Mouse (Mus musculus) left cerebral cortex, postnatal 25 days (tissue): ENCODE measurements at regions not wholly inside any gene's neighbourhood (a gene's known extent, or its start where the extent isn't known, plus 50 kb on each side); places are given as distances from the start of the nearest gene placed in this dataset.

Experiments used
- DNase-seq, 2 experiments: peaks; one replicate each; pipeline ENCODE4 v3.0.0; 2022; ENCODE audit warnings: low spot score in 2 of 2, mixed read lengths in 1 of 2
- intact Hi-C: fragments of 180-260 bp; cut with DNase I; formaldehyde crosslinking; loops from one replicate; pipeline ENCODE4 v1.15.1; 2025

DNA sequence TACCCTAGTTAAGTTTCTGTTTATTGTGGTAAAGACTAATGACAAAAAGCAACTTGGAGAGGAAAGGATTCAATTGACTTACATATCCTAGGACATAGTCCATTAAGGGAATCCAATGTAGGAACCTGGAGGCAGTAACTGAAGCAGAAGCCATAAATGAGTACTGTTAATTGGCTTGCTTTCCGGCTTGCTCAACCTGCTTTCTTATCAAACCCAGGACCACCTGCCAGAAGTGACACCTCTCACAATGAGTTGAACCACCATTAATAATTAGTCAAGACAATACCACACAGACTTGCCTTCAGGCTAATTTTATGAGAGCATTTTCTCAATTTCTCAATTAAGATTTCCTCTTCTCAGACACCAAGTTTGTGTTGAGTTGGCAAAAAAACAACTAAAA lies 148.8 kb downstream of the Ccser2 start:
- intact Hi-C loops, result no loop called here
- DNase-seq, result no peak

DNA sequence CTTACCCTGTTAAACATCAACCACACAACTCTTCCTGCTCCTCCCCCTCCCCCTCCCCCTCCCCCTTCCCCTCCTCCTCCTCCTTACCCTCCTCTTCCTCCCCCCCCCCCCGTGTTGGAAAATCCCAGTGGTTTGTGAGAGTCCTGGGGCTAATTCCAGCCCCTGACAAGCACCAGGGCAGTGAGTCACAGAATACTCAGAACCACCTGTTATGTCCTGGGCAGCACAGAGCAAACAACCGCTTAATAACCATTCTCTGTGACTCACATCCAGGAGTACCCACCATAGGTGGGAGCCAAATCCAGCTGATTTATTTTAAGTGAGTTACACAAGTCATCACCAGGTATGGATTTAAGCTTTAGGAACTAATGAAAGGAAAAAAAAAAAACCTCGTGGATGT lies 166.2 kb downstream of the Ccser2 start:
- intact Hi-C loops, result no loop called here
- no peak for DNase-seq

DNA sequence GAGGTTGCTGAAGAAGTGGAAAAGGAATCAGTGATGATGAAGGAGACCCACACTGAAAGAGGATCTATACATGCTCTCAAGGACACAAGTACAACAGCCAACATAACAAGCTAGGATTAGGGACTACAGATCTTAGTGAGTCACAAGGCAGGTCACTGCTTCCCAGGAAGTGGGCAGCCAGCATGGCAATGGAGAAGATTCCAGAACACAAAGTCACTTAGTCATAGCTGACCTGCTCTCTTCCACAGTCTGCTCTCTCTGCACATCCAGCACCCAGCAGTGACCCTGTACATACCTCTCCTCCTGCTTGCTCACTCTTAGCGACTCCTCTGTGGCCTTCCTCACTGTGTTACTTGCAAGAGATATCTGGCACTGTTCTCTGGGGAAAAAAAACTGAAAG lies 168.8 kb downstream of the Ccser2 start:
- intact Hi-C loops, result no loop called here
- DNase-seq, result no peak

DNA sequence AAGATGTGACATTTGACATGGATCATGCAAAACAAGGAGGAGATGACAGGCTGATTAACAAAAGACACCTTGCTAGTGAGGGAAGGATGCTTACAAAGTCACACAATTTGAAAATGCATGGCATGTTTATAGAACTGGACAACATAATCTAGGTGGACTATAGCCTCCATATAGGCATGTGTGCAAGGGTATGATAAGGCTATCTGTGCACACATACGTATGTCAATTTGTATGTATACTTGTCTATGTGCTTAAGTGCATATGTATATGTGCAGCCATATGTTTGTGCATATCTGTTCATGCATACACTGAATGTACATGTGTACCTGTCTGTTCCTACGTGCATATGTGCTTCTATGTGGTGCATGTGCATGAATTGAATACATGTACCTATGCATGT lies 186.7 kb downstream of the Ccser2 start:
- intact Hi-C loops, result no loop called here

DNA sequence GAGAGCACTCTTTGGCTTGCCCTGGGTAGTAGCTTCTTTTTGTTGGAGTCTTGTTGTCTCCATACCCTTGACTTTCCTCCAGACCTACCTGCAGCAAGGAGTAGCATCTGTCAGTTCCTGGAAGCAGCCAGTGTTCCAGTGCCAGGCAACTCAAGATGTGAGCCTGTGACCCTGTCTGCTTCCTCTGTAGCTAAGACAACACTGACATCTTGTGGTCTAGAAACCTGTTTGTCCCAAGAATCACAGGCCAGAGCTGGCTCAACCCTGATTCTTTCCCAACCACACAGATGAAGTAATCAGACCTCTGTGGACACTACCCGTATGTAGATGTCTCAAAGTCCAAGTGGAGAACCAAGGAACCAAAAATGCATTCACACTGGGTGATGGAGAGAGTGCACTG lies 189.6 kb downstream of the Ccser2 start:
- peak; percentile 43 to 47 for DNase-seq
- intact Hi-C loops, result loop anchor here (2.0 kb wide), 1 partner anchor 1968 kb away; no protein-coding TSS in a partner anchor

More for the DNA sequence above, 186.7 kb downstream of the Ccser2 start:
- DNase-seq, result no peak

DNA sequence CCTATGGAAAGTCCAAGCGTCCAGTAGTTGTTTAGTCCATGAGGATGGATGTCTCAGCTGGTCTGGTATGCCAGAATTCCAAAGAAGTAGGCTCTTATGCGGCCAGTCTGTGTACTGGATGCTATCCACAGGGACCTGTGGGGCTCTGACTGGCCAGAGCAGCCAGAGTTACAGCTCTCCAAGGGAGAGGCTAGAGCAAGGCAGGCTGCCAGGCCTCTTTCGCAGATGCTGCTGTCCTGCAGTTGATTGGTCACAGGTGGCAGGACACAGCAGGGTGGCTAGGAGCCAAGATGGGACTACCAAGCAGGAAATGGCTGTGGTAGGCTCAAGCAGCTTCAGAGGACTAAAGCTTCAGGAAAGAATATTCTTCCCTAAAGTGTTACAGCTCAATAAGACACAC lies 194.2 kb downstream of the Ccser2 start:
- intact Hi-C loops, result no loop called here
- DNase-seq, result no peak

DNA sequence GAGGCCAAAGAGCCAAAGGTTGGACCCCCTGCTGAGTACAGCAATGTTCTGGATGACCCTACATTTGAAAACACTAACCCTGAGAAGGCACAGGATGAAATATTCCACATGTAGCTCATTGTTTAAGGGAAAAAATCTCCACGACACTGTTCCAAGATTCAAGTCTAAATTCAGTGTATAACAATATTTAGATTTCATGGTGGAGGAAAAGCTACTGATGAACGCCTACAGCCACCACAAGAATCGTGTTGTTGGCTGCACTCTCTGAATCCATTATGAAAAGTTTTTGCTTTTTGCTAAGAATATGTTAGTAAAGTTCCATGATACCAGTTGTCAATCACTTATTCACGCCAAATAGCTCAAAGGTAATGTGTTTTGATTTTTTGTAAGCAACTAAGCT lies 204.2 kb downstream of the Ccser2 start:
- peak in 1 of 2 experiments; percentile 38 for DNase-seq
- intact Hi-C loops, result loop anchor here (10.0 kb wide), 1 partner anchor 240 kb away; no protein-coding TSS in a partner anchor

DNA sequence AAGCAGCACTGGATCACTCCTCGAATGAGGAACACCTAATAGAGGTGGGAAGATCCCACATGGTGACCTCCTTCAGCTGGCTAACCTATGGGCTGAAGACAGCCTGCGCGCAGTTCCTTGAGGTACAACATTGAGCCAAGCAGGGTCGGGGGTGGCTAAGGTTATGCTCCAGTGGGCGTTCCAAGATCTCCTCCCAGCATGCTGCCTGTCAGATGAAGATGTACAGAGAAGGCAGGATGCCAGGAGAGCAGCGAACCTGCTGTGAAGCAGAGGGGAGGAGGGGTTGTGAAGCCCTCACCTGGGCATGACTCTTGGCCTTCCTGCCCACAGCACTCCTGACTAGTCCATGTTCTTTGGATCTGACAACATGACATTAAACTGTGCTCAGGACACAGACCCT lies 212.5 kb downstream of the Ccser2 start:
- no peak for DNase-seq
- intact Hi-C loops, result no loop called here

DNA sequence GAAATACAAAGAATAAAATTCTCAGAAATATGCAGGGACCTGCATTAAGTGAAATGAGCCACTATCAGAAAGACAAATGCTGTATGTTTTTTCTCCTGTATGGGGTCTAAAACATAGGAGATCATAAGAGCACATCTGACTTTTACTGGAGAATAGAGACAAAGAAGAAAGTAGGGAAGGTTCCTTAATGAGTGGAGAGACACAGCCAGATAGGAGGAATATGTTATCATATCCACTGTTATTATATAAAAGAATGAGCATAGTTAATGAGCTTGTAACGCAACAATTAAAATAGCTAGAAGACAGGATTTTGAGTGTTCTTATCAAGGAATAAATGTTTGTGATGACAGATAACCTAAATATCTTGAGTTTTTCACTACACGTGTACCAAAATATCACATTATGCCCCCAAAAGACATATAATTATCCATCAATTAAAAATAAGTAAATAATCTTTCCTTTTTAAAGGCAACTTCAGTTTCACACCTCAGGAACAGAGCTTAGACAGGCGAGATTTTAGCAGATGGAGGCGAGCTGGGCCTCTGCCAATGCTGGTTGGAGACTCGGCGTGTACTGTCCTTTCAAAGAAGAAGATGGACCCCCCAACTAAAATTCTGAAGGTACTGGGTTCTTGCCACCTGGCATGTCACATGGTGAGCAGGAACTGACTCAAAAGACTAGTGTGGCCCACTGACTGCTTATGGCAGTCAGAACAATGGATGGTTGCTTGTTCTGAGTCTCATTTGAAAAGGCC lies 220.3 kb downstream of the Ccser2 start:
- intact Hi-C loops, result no loop called here
- peak; percentile 46 to 49 for DNase-seq

DNA sequence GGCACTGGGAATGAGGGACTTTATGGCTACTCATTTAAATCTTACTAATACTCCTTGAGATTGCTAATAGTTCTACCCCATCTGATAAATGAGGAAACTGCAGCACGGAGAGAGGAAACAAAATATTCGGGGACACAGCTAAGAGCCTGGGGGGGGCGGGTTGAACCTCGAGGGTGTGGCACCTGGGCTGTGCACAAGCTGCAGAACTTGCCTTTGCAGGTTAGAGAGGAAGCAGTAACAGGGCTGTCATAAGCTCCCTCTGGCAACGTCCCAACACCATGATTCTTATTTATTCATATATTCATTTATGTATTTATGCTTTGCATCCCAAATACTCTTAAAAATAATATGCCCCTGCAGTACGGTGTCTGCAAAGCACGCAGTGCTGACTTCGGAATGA lies 237.5 kb downstream of the Ccser2 start:
- intact Hi-C loops, result no loop called here
- no peak for DNase-seq

DNA sequence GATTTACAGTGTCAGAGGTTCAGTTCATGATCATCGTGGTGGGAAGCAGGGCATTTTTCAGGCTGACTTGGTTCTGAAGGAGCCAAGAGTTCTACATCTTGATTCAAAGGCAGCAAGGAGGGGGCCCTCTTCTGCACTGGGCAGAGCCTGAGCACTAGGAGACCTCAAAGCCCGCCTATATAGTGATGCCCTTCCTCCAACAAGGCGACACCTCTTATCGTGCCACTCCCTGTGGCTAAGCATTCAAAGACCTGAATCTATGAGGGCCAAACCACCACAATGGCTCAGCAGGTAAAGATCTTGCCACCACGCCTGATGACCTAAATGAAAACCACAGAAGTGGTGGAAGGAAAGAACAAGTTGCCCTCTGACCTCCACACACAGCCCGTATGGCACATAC lies 242.5 kb downstream of the Ccser2 start:
- intact Hi-C loops, result no loop called here
- DNase-seq, result no peak

DNA sequence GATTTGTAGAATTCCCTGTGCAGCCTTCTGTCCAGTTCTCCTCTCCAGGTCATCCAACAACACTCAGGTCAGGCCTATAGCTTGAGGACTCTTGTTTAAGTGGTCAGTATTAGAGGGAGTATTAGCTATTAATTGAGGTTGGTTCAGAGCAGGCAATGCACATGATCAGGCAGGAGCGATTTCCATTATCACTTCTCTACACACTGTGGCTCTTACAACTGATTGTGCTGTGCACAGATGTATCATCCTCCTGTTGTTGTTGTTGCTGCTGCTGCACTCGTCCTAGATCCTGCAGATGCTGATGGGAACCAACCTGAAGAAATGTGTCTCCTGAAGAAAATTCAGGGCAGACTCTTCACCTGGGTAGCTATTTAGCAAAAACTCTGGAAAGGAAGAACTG lies 252.9 kb downstream of the Ccser2 start:
- intact Hi-C loops, result no loop called here
- DNase-seq, result no peak

DNA sequence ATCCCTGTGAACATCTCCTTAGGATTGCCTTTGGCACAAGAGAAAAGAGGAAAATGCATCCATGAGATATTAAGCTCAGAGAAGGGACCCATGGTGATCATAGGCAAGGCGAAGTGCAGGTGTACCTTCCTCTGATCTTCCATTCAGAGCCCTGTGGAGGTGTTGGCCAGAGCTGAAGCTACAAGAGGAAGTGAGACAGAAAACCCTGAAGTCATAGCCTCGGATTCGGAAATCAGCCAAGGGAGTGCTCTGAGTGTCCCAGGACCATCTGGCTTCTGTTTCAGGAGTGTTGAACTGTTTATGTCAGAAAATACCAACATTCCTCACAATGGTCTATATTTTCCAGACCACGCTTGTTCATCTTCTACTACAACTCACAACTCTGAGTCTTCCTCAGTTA lies 271.6 kb downstream of the Ccser2 start:
- DNase-seq, result no peak
- intact Hi-C loops, result no loop called here

DNA sequence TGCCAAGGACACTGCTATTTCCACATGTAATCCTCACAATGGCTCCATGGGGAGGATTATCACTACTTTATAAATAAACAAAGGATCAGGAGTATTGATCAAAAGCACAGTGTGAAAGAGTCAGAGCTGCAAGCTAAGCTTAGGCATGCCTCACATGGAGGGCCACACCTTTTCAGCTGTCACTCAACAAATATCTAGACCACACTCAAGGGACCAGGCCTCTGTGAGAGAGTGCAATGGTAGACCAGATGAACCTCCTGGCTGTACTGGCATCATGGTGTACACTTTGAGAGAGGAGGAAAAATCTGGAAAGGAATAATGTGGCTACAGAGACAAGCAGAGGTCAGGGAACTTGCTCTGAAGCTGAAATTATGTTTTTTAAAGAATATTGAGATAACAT lies 276.6 kb downstream of the Ccser2 start:
- DNase-seq, result no peak
- intact Hi-C loops, result no loop called here

DNA sequence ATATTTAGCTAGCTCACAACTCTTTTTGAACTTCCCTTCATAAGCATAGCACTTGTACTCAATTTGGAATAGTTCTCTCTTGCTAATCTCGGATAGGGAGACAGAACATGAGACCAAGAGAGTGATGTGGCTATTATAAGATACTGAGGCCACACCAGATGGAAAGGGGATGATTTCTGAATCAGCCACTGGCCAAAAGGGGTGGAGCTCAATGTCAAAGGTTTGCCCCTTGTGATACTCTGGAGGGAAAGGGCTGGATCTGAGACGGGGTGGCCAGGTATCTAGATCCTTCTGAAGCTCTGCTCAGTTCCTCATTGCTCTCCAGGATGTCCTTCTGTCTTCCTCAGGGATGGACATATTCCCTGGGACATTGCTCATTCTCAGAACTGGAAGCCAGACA lies 277.6 kb downstream of the Ccser2 start:
- no peak for DNase-seq
- intact Hi-C loops, result no loop called here

DNA sequence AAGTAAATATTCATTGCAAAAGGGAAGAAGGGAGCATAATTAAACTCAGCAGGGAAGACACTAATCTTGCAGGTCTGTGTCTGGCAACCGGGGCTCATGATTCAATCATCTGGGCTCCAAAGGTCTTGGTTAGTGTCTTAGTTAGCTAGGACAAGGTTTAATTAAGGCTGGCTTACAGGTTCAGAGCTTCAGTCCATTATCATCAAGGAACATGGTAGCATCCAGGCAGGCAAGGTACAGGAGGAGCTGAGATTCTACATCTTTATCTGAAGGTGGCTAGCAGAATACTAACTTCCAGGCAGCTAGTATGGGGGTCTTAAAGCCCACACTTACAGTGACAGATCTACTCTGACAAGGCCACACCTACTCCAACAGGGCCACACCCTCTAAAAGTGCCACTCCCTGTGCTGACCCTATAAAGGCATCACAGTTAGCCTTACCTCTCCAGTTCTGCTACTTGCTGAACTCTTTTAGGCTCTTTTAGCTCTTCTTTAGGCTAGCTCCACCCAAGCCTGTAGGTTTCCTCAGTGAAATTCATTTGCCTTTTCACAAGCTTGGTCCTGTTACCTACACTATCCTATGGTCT lies 309.8 kb downstream of the Ccser2 start:
- intact Hi-C loops, result no loop called here
- no peak for DNase-seq

DNA sequence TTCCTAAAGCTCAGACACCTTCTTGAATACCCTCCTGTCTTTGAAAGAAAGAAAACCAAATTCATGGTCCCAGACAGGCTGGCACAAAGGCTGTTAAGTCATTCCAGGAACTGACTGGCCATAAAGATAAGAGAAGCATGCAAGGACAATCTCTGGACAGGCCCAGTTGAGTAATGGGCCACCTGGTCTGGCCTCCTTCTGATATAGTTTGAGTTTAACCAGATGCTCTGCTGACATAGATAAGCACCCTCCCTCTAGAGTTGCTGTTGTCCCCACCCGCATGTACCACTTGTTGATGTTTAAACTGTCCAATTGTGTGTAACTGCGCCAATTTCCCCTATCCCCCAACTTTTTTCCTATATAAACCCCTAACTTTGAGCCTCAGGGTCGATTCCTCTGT lies 310.4 kb downstream of the Ccser2 start:
- intact Hi-C loops, result no loop called here
- DNase-seq, result no peak

DNA sequence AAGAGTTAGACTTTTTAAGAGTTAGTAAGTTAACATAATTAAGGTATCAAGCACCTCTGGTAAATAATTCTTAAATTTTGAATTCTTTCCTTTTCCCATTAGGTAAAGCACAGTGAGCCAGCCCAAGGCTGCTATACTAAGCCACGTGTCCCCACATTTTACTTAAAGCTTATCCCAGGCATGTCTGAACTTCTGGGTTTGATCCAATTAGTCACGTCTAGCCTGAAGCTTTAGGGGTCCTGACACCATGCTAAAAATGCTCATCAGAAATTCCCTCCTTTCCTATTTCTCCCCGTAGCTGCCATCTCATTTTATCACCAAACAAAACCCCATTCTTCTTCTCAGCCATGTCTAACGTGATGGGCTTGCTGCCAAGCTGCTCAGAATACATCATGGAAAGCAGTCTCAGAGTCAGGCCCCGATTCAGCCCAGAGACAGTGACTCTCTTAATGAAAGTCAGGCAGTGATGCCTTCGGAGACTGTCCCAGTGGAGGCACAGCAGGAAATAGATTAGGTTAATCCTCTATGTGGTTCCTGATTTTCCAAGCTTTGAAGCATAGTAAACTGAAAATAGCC lies 315.5 kb downstream of the Ccser2 start:
- intact Hi-C loops, result loop anchor here (5.0 kb wide), 1 partner anchor 1356 kb away; no protein-coding TSS in a partner anchor
- peak in 1 of 2 experiments; percentile 28 for DNase-seq

DNA sequence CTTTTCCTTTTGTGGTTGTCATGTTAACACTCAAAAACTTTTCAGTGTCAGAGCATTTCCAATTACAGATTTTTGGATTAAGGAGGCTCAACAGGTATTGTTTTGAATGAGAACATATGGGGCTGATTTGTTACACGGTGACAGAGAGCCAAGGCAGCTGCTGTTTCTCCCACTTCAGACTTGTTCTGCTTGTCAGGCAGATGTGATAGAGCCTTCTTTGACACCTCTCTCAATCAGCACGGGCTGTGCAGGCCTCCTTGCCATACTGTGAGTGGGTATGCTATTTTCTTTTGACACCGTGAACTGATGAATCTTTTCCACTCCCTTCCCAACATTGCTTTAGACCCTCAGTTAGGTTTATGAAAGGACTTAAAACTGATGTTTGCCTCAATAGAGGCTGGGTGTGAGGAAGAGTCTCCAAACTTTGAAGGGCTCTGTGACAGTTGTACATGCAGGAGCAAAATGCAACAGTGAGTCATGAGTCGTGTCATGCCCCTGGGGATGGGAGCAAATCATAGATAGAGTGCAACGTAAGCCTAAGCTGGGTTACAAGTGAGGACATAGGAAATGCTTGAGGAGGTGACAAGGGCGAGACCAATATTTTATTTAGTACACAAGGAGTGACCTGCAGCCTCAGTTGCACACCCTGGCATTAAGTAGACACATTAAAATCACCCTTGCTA lies 317.4 kb downstream of the Ccser2 start:
- intact Hi-C loops, result loop anchor here (5.0 kb wide), 1 partner anchor 1354 kb away; no protein-coding TSS in a partner anchor
- DNase-seq, result peak in 1 of 2 experiments; percentile 3

DNA sequence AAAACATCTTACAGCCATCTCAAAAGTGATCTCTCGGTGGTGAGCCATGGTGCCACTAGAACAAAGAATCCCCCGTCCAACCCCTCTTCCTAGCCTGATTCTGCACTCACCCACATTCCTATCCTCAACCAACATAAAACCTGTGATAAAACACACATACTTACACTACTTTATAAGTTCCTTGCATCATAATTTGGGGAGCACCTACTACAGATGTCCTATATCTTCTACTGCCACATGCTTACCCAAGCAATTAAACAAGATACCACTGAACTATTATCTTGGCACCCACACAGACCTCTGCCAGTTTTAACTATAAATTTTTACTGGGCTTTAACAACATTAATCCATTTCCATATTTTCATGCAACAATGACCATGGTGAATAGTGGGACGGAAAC lies 321.9 kb downstream of the Ccser2 start:
- no peak for DNase-seq
- intact Hi-C loops, result no loop called here

DNA sequence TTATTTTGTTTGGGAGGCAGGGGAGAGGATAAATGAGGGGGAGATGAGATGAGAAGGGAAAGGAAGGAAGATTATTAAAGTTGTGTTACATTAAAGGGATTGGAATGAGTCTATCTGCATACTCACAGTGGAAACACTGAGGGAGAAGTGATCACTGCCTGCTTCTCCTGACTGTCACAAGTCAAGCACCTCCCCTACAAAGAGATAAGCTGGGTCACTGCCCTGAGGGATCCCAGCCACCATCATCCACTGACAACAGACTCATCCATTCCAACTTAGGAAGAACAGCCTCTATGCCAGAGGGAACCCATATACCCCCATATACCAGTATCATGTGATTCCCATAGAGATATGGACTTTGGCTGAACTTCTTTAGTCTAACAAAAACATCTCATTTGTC lies 322.3 kb downstream of the Ccser2 start:
- no peak for DNase-seq
- intact Hi-C loops, result no loop called here
